Mouse (Mus musculus) ES-E14 (cell line): ENCODE data around the gene Hspb11. TPM values are rescaled to one million over a fixed set of nuclear protein-coding genes. Genes with fewer than 3 reads are reported as not detected.

ENCODE experiments used
- DNase-seq: peaks from one replicate; pipeline ENCODE4 v3.0.0-alpha.2; 2013; ENCODE audit warnings: low read depth, low spot score
- H3K27ac ChIP-seq: 2 replicates; pipeline ENCODE4 v1.5.1; 2012; ENCODE audit warnings: low read depth, mild to moderate bottlenecking, low read length, moderate library complexity, mixed read lengths; ENCODE audit not compliant: poor library complexity, insufficient read depth, severe bottlenecking
- H3K36me3 ChIP-seq: 2 replicates; pipeline ENCODE4 v1.6.1; 2012; ENCODE audit warnings: mild to moderate bottlenecking, low read length, moderate library complexity, mixed read lengths; ENCODE audit not compliant: control insufficient read depth, poor library complexity, insufficient read depth, severe bottlenecking
- H3K4me1 ChIP-seq, 2 experiments: fragments of 150-350 bp in 1 of 2; sonication (generic) in 1 of 2; 2 replicates each; pipeline ENCODE4 v1.6.1; 2012; ENCODE audit warnings: low read length in 2 of 2, mild to moderate bottlenecking in 1 of 2, mixed read lengths in 1 of 2; ENCODE audit not compliant: control insufficient read depth in 2 of 2, insufficient read depth in 2 of 2, poor library complexity in 1 of 2
- H3K4me3 ChIP-seq, 2 experiments: fragments of 150-350 bp in 1 of 2; sonication (generic) in 1 of 2; 2 replicates each; pipeline ENCODE4 v1.5.1; 2012; ENCODE audit warnings: low read length in 2 of 2, low read depth in 1 of 2, mild to moderate bottlenecking in 1 of 2, mixed read lengths in 1 of 2; ENCODE audit not compliant: insufficient read depth in 1 of 2, poor library complexity in 1 of 2, severe bottlenecking in 1 of 2
- H3K9ac ChIP-seq: 2 replicates; pipeline ENCODE4 v1.6.1; 2012; ENCODE audit warnings: low read depth, mild to moderate bottlenecking, low read length, mixed read lengths; ENCODE audit not compliant: poor library complexity, insufficient read depth, severe bottlenecking
- H3K9me3 ChIP-seq: fragments of 150-350 bp; sonication (generic); 2 replicates; pipeline ENCODE4 v1.6.1; 2012; ENCODE audit warnings: low read depth, mild to moderate bottlenecking, low read length; ENCODE audit not compliant: control insufficient read depth, insufficient read depth
- CHD2 ChIP-seq: IDR thresholded peaks from 2 replicates; pipeline ENCODE4 v1.6.1; 2014; ENCODE audit warnings: mild to moderate bottlenecking, low read depth, low read length, inconsistent platforms
- HCFC1 ChIP-seq: IDR thresholded peaks from 2 replicates; pipeline ENCODE4 v1.6.1; 2012; ENCODE audit warnings: low read length, inconsistent platforms, borderline replicate concordance; ENCODE audit not compliant: insufficient read depth
- MAFK ChIP-seq: IDR thresholded peaks from 2 replicates; pipeline ENCODE4 v1.6.1; 2014; ENCODE audit warnings: mild to moderate bottlenecking, low read depth, low read length, inconsistent platforms; ENCODE audit not compliant: insufficient read depth
- ZC3H11A ChIP-seq: IDR thresholded peaks from 2 replicates; pipeline ENCODE4 v1.6.1; 2012; ENCODE audit warnings: low read depth, mild to moderate bottlenecking, inconsistent platforms, low read length, borderline replicate concordance
- ZNF384 ChIP-seq: IDR thresholded peaks from 2 replicates; pipeline ENCODE4 v1.6.1; 2012; ENCODE audit warnings: low read depth, low read length, inconsistent platforms
- in situ Hi-C, 2 experiments: fragments of 600-800 bp; cut with MboI; formaldehyde crosslinking; loops; one replicate each; pipeline ENCODE4 v1.15.1; 2025; ENCODE audit warnings: low sequenced_read_pairs in 2 of 2, inconsistent platforms in 1 of 2; ENCODE audit not compliant: unreplicated experiment in 2 of 2
- total RNA-seq: library from RNA; depleted of rRNA; stranded (reverse); fragments of 300-350 nt; gene quantifications from 2 replicates; pipeline ENCODE4 v1.2.3, GENCODE M21; 2012; rRNA removed

The Hspb11 gene
- 6.4 and 9.4 TPM in 2 replicates for total RNA-seq

DNA sequence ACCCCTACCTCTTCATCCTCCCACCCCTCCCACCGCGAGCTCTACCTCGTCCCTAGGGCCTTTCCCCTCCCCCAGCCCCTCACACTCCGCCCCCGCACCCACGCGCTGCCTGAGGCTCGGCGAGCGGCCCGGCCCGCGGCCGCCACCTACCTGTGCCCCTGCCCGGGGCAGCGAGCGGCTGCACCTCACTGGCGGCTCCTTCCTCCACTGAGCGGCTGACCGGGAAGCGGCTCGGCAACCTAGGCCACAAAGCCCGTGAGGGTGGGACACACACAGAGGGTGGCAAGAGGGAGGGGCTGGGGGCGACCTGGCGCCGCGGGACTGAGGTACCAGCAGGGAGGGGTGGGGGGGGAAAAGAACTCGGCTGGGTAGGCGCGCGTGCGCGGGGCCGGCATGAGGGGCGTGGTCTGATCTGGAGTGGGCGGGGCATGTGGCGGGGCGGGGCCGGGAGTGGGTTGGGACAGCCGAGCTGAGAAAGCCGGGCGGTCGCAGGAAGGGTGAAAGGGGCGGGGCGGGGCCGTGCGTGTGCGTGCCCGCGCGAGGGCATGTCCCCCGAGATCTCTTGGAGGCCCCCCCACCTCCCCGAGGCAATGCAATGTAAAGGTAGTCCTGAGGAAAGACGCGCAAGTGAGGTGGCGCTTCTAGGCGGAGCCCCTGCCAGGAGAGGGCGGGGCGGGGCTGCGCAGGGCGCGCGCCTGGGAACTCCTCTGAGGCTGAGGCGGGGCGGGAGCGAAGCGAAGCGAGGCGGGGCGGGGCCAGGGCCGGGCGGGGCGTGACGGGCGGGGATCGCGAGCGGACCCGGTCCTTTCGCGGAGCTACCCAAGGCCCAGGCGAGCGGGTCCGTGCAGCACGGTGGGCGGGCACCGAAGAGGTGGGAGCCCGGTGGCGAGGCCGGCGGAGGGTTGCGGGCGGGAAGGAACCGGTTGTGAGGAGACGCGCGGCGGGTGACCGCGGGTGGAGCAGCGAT lies at the start of gene Hspb11, which contains the start of gene Lrrc42:
Gene Hspb11, plus strand, starts transcription at position 469 of the 967 bp plus-strand sequence.
Gene Lrrc42, minus strand, starts transcription at position 408 of the 967 bp plus-strand sequence.
- Histone ChIP-seq H3K4me3 (peak within 1 kb of the TSS; percentile 96), H3K9me3 (no peaks in the 10 kb centered on the region), H3K4me1 (0 out of 4 replicates have a peak, but pooled peaks cover 0 to 3% of the 10 kb centered on the region in 2 experiments), H3K36me3 (no peaks in the 10 kb centered on the region), H3K9ac (peak within 1 kb of the TSS; percentile 95), H3K27ac (peak within 1 kb of the TSS; percentile 75)
- TF ChIP-seq CHD2, result no peak
- TF ChIP-seq ZNF384, result no peak
- no peak for TF ChIP-seq ZC3H11A
- TF ChIP-seq HCFC1, result no peak
- no peak for TF ChIP-seq MAFK
- in situ Hi-C loops, result no loop called here
- DNase-seq, result peak; percentile 83

DNA sequence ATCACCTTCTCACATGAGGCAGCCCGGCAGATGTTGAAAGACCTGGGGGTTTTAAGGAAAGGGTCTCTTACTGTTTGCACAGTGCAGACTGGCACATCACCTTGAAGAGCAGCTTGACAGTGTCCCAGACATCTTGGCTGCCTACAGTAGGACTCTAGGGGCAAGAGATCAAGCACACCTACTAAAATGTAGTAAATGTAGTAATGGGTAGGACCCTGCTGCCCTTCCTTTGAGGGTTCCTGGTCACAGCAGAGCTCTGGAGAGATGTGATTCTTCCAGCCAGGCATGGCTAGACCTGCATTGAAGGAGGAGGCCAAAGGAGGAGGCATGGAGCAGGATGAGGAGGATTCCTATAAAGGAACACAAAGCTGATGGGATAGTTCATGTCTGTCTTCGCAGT lies 46.4 kb upstream of the Hspb11 start:
- Histone ChIP-seq H3K4me3 (no peak overlapping the region), H3K27ac (no peak overlapping the region), H3K36me3 (peaks cover 5% of the 10 kb centered on the region; the same call in 1 of the 2 replicates), H3K4me1 (no peaks in the 10 kb centered on the region), H3K9me3 (no peaks in the 10 kb centered on the region), H3K9ac (no peak overlapping the region)
- TF ChIP-seq HCFC1 (no peak), MAFK (no peak)
- DNase-seq, result no peak
- in situ Hi-C loops, result no loop called here

DNA sequence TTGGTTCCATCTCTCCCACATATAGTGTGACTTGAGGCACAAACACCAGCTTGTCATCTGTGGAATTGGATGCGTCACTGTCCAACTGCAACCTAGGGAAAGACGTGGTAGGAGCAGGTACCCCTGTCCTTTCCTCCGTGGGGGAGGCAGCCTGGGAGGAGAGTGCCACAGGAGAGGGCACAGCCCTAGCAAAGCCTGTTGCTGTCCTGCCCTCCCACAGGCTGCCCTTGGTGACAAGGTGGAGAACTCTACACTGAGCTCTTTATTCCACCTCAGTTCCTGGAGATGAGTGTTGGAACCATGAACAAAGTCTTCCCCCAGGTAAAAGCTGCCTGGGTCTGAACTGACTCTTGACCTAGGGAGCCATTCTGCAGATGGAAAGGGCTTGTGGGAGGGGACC lies 44.5 kb upstream of the Hspb11 start, which contains the start of gene Ldlrad1:
Gene Ldlrad1, plus strand, starts transcription at position 301 of the 400 bp plus-strand sequence.
- in situ Hi-C loops, result no loop called here
- Histone ChIP-seq H3K9me3 (no peaks in the 10 kb centered on the region), H3K27ac (no peak within 1 kb of the TSS), H3K9ac (no peak within 1 kb of the TSS), H3K36me3 (peaks cover 2% of the 10 kb centered on the region; the same call in 1 of the 2 replicates), H3K4me1 (no peaks in the 10 kb centered on the region), H3K4me3 (no peak within 1 kb of the TSS)
- TF ChIP-seq ZC3H11A (no peak), CHD2 (no peak), HCFC1 (no peak), ZNF384 (no peak)
- DNase-seq, result no peak

DNA sequence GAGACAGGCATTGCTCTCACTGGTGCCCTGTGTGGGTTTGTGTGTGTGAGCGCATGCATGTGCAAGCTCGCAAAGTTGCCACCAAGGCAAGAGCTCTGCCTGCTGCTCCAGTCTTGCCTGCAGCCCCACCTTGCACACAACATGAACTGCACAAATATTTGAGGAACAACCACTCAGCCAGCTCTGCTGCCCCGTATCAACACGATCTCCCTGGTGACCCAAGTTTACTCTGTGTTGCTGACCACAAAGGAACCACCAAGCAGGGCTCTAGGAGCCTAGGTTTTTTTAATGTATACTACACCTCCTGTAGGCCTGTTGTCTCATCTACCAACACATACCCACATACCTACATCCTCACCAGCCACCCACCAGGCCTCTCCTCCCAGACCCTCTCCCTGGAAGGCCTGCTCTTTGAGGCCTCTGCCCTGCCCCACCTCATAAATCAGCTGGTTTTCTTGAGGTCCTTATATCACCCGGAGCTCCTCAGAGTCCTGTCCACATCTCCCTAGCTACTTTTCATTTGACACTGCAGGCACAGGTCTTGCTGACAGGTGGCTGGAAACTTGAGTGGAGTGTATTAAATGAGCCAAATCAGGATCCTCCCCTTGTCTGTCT lies 42.8 kb upstream of the Hspb11 start:
- H3K27ac ChIP-seq, result no peak overlapping the region
- DNase-seq, result no peak
- in situ Hi-C loops, result no loop called here
- H3K9me3 ChIP-seq, result no peaks in the 10 kb centered on the region
- no peak overlapping the region for H3K4me3 ChIP-seq
- TF ChIP-seq ZNF384, result no peak
- TF ChIP-seq HCFC1, result no peak
- no peak for TF ChIP-seq MAFK
- TF ChIP-seq CHD2, result no peak
- no peak for TF ChIP-seq ZC3H11A
- H3K36me3 ChIP-seq, result no peaks in the 10 kb centered on the region; the same call in 1 of the 2 replicates
- H3K9ac ChIP-seq, result no peak overlapping the region
- no peaks in the 10 kb centered on the region for H3K4me1 ChIP-seq
